Mouse (Mus musculus): ENCODE results near the gene Gm10413. TPM values are rescaled to one million over a fixed set of nuclear protein-coding genes. Genes with fewer than 3 reads are reported as not detected.
"Not testable (repeated sequence)": the region's sequence is repeated elsewhere in the genome, so short reads cannot be mapped to it uniquely, and the experiment has no call there.

The Gm10413 gene
- total RNA-seq (2021): not detected

DNA sequence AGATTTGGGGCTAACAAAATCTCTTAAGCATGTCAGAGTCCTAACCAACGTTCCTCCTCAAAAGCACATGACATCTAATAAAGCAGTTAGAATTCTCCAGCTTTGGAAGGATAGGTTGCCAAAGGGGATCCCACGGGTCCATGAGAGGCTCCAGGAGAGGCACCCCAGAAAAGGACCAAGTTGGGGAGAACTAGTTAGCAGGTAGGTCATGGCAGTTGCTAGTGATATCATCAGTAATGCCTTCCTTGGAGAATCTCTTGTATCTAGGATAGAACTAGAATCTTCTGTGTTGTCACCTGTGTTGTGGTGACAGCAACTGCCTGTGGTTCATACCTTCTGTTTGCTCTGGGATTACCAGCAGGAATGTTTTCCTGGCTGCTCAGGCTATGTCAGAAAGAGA lies at the start of gene Gm10413:
Gene Gm10413, plus strand, starts transcription at position 301 of the 400 bp plus-strand sequence.
- intact Hi-C loops (cut with DNase I); DNase-seq (ENCODE audit: extremely low spot score in 1 of 2, low spot score in 2 of 2): not testable (repeated sequence)

DNA sequence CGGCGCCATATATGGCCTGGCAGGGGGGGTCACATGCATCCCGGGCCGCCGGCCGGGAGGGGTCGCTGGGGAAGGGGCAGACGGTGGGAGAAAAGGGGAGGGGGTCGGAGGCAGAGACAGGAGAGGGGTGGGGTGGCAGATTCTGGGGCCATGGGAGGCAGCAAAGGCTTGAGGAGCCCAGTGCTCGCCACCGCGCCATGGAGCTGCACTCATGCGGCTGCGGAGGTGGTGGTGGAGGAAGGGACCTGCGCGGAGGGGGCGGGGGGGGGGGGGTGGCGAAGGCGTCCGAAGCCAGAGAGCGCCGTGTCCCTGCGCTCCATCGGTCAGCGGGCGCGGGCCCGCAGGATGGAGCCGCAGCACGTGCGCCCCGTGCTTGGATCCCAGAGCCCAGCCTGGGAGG lies 17.4 kb downstream of the Gm10413 start, which contains the start of gene Gm10409:
Gene Gm10409, plus strand, starts transcription at position 301 of the 400 bp plus-strand sequence.
- not testable (repeated sequence) for DNase-seq (ENCODE audit: extremely low spot score in 1 of 2, low spot score in 2 of 2)

DNA sequence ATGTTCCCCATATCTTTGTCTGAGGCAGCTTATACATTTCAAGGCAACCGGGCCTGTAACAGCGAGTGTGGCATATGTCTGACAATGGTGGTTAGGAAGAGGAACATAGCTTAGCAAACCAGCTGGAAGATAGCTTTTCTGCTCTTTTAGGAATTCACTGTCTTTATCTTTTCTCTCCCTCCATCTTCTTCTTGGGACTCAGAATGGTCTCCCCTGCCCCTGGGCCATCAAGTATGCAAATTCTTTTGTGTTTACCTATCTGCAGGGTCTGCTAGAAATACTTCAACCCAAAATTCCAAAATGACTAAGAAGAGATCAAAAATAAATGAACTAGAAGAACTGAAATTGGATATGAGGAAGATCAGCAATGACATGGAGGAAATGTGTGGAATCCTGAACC lies 32.9 kb downstream of the Gm10413 start, which contains the start of gene Gm3005:
Gene Gm3005, plus strand, starts transcription at position 301 of the 400 bp plus-strand sequence.
- DNase-seq (ENCODE audit: extremely low spot score in 1 of 2, low spot score in 2 of 2); intact Hi-C loops (cut with DNase I): not testable (repeated sequence)

More for the DNA sequence above, 17.4 kb downstream of the Gm10413 start, which contains the start of gene Gm10409:
- intact Hi-C loops (cut with DNase I): not testable (repeated sequence)

DNA sequence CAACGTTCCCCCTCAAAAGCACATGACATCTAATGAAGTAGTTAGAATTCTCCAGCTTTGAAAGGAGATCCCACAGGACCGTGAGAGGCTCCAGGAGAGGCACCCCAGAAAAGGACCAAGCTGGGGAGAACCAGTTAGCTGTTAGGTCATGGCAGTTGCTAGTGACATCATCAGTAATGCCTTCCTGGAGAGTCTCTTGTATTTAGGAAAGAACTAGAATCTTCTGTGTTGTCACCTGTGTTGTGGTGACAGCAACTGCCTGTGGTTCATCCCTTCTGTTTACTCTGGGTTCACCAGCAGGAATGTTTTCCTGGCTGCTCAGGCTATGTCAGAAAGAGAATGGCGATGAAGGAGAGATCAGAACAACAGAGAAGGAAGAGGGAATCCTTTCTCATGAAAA lies 54.2 kb downstream of the Gm10413 start, which contains the start of gene Gm10408:
Gene Gm10408, plus strand, starts transcription at position 301 of the 400 bp plus-strand sequence.
- intact Hi-C loops (cut with DNase I); DNase-seq (ENCODE audit: extremely low spot score in 1 of 2, low spot score in 2 of 2): not testable (repeated sequence)

Other genes starting within 250 kb of the Gm10413 start
- under 1 TPM; 0.51 to 0.62 TPM for gene Gm5795, start 206.8 kb upstream of the Gm10413 start, total RNA-seq (2021)
- 1 to 10 TPM; 6.3 to 6.5 TPM for gene D830030K20Rik, start 186.6 kb upstream of the Gm10413 start, total RNA-seq (2021)
- gene Gm2956, start 62.5 kb upstream of the Gm10413 start, total RNA-seq (2021): under 1 TPM; 0.77 to 0.86 TPM
- gene Gm10409, start 17.5 kb downstream of the Gm10413 start, total RNA-seq (2021): 1 to 10 TPM; 8.4 to 8.5 TPM
- 1 to 10 TPM in 1 of 2 experiments, under 1 TPM in 1; 0.94 to 2.1 TPM for gene Gm3005, start 33.0 kb downstream of the Gm10413 start, total RNA-seq (2021)
- under 1 TPM in 1 of 2 experiments, not detected in 1; 0.43 TPM for gene Gm10408, start 54.3 kb downstream of the Gm10413 start, total RNA-seq (2021)
- not detected for gene Gm3012, start 239.4 kb downstream of the Gm10413 start, total RNA-seq (2021)

Data from left cerebral cortex, postnatal 10 days (tissue).